Mouse (Mus musculus) hindbrain, embryonic 13.5 days (tissue): Measurements from ENCODE around the gene Calhm5. TPM values are rescaled to one million over a fixed set of nuclear protein-coding genes. Genes with fewer than 3 reads are reported as not detected.

ENCODE experiments used
- ATAC-seq: fragments of 200-750 bp; cut with Nextera tagmentation; 2 replicates; pipeline ENCODE4 v1.8.0; 2017; ENCODE audit warnings: moderate TSS enrichment; ENCODE audit not compliant: low FRiP score
- H3K27ac ChIP-seq: fragments of 300-500 bp; sonication (generic); 2 replicates; pipeline ENCODE4 v1.5.1; 2015; ENCODE audit warnings: inconsistent platforms, mild to moderate bottlenecking, moderate library complexity
- H3K27me3 ChIP-seq: fragments of 300-500 bp; sonication (generic); 2 replicates; pipeline ENCODE4 v1.6.1; 2015; ENCODE audit warnings: mild to moderate bottlenecking, inconsistent platforms
- H3K36me3 ChIP-seq: fragments of 300-500 bp; sonication (generic); 2 replicates; pipeline ENCODE4 v1.6.1; 2015; ENCODE audit warnings: mild to moderate bottlenecking, inconsistent platforms
- H3K4me1 ChIP-seq: fragments of 300-500 bp; sonication (generic); replicated peaks from 2 replicates; pipeline ENCODE4 v1.6.1; 2015; ENCODE audit warnings: inconsistent platforms
- H3K4me2 ChIP-seq: fragments of 300-500 bp; sonication (generic); 2 replicates; pipeline ENCODE4 v1.6.1; 2015; ENCODE audit warnings: inconsistent platforms, mild to moderate bottlenecking, moderate library complexity
- H3K4me3 ChIP-seq: fragments of 300-500 bp; sonication (generic); 2 replicates; pipeline ENCODE4 v1.5.1; 2015; ENCODE audit warnings: mild to moderate bottlenecking, inconsistent platforms
- H3K9ac ChIP-seq: fragments of 300-500 bp; sonication (generic); 2 replicates; pipeline ENCODE4 v1.6.1; 2015; ENCODE audit warnings: mild to moderate bottlenecking, inconsistent platforms
- H3K9me3 ChIP-seq: fragments of 300-500 bp; sonication (generic); 2 replicates; pipeline ENCODE4 v1.6.1; 2016; ENCODE audit warnings: inconsistent platforms
- WGBS: fragments of 180-500 bp; shearing (Covaris S2); methylation state at CpG from one replicate; pipeline ENCODE4 v1.1.7; 2015; 5-methylcytosine and 5-hydroxymethylcytosine counted together
- polyA plus RNA-seq: library from polyadenylated mRNA; unstranded; fragments of >200 nt; fragmentation: Nextera tagmentation; extraction: Ambion mirVana; gene quantifications from 2 replicates; pipeline ENCODE4 v1.2.1, GENCODE M21; 2015

Gene Calhm5
- polyA plus RNA-seq, 1 experiment from 2014 or later, result 0.44 TPM

DNA sequence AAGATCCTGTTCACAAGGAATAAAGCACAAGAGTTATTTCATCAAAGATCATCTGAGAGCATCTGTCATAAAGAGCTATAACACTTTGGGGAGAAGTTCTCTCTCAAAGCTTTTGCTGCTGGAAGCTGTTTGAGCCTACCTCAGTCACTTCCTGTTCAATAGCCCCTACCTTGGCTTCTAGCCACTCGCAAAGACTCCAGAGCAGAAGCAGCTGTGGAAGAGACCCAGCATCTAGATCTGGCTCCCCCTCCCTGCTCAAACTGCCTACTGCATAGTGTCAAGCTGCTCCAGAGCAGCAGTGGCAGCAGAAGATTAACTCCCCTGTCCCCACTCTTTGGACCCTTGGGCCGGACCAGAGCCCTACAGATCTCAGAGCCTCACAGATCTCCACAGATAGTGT lies 42.3 kb downstream of the Calhm5 start:
- H3K9ac ChIP-seq, result no peak overlapping the region
- no peak overlapping the region for H3K4me3 ChIP-seq
- no peaks in the 10 kb centered on the region for H3K27me3 ChIP-seq
- no peaks in the 10 kb centered on the region for H3K36me3 ChIP-seq
- no peak overlapping the region for H3K4me2 ChIP-seq
- H3K27ac ChIP-seq, result no peak overlapping the region
- no peak for ATAC-seq
- H3K9me3 ChIP-seq, result no peaks in the 10 kb centered on the region
- 83% methylated on average over 2 of the region's 2 CpGs for WGBS
- H3K4me1 ChIP-seq, result no peaks in the 10 kb centered on the region

DNA sequence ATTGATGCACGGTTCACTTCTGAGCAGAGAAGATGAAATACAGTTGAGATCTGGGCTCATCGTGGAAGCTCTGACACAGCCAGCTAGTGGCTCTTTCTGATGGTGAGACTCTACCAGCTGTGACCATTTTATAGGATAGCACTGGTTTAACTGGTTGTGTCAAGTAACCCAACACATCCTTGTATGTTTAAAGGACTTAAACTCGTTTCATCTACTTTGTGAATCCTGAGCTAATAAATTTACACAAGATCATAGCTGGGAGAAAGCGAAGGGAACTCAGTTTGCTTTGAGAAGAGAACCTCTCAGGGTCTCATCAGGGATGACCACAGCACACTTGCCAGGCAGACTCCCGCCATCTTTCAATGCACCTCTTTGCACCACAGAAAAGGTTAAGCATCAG lies 52.1 kb downstream of the Calhm5 start, which contains the start of gene Calhm4:
Gene Calhm4 (minus strand): TSS at position 101 of the 400 bp plus-strand sequence.
- Histone ChIP-seq H3K4me1 (no peaks in the 10 kb centered on the region), H3K27ac (no peak within 1 kb of the TSS), H3K9ac (no peak within 1 kb of the TSS), H3K4me3 (no peak within 1 kb of the TSS), H3K9me3 (no peaks in the 10 kb centered on the region), H3K36me3 (no peaks in the 10 kb centered on the region), H3K4me2 (no peak within 1 kb of the TSS), H3K27me3 (no peaks in the 10 kb centered on the region)
- WGBS, result 87% methylated on average over 5 of the region's 5 CpGs
- no peak for ATAC-seq

Other genes with a start within 250 kb of the Calhm5 start
- not detected in 2 replicates for gene Sult3a1, start 238.8 kb downstream of the Calhm5 start, polyA plus RNA-seq
- gene Rsph4a, start 191.4 kb downstream of the Calhm5 start, polyA plus RNA-seq, result 0.41 and 1.2 TPM in 2 replicates
- 22.7 and 26.3 TPM in 2 replicates for gene Zup1, start 145.2 kb downstream of the Calhm5 start, polyA plus RNA-seq
- gene Rwdd1, start 76.9 kb downstream of the Calhm5 start, polyA plus RNA-seq, result 143 and 144 TPM in 2 replicates
- not detected in 2 replicates for gene Trappc3l, start 58.9 kb downstream of the Calhm5 start, polyA plus RNA-seq
- gene Calhm4, start 52.2 kb downstream of the Calhm5 start, polyA plus RNA-seq, result not detected in 2 replicates
- 0.16 and 0.78 TPM in 2 replicates for gene Calhm6, start 31.5 kb upstream of the Calhm5 start, polyA plus RNA-seq
- gene Dse, start 111.2 kb upstream of the Calhm5 start, polyA plus RNA-seq, result 8.0 and 8.1 TPM in 2 replicates
- gene Tspyl1, start 185.7 kb upstream of the Calhm5 start, polyA plus RNA-seq, result 152 and 156 TPM in 2 replicates
- gene Tspyl4, start 200.9 kb upstream of the Calhm5 start, polyA plus RNA-seq, result 229 and 238 TPM in 2 replicates